Mouse (Mus musculus): ENCODE results near the gene Cnot10.

DNA sequence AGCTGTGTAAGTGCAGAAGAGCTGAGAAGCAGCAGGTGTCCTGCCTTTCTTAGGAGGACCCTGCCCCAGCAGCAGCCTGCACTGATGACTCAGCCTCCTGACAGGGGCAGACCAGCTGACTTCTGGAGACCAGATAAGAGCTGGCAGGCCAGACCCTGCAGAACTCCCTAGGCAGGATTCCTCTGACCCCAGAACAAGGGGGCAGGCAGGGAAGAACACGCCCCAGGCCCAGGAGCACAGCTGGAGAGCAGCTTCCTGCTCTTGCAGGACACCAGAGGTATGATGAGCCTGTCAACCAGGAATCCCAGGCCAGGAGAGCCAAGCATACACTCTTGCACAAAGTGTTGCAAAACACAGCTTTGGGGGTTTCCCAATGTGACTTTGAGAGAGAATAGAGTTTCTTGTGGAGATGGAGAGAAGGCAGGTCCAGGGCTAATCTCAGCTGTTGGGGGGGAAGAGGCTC, 98.7 kb downstream of the Cnot10 start:
- TF ChIP-seq CTCF (IDR thresholded peaks at IDR 0.05; ENCODE audit: low read depth, low read length) (no peak), POLR2A (IDR thresholded peaks at IDR 0.05; ENCODE audit: borderline replicate concordance, low read depth, low read length) (no peak)
